Mouse (Mus musculus) thymus, postnatal 14 days (tissue): ENCODE measurements around the gene Crlf3.
"Not testable (repeated sequence)": the region's sequence is repeated elsewhere in the genome, so short reads cannot be mapped to it uniquely, and the experiment has no call there.

Source experiments
- DNase-seq: peaks from one replicate; pipeline ENCODE4 v3.0.0; 2021

The Crlf3 gene

GRCm38 (mm10) chr11:80066373-80066772, 14.4 kb downstream of the Crlf3 start:
- peak; percentile 47 for DNase-seq

GRCm38 (mm10) chr11:80062159-80062558, 18.6 kb downstream of the Crlf3 start:
- no peak for DNase-seq

GRCm38 (mm10) chr11:80056141-80056540, 24.6 kb downstream of the Crlf3 start:
- DNase-seq = no peak

GRCm38 (mm10) chr11:80054659-80055058, 26.1 kb downstream of the Crlf3 start:
- DNase-seq = no peak

- no peak for DNase-seq
Measured at GRCm38 (mm10) chr11:80053171-80053570, 27.6 kb downstream of the Crlf3 start.

- no peak for DNase-seq
Measured at GRCm38 (mm10) chr11:80052456-80052855, 28.3 kb downstream of the Crlf3 start.

GRCm38 (mm10) chr11:80050088-80050487, 30.7 kb downstream of the Crlf3 start:
- no peak for DNase-seq

- no peak for DNase-seq
Measured at GRCm38 (mm10) chr11:80046856-80047255, 33.9 kb downstream of the Crlf3 start.

GRCm38 (mm10) chr11:80043419-80043817, 37.4 kb downstream of the Crlf3 start:
- no peak for DNase-seq

- DNase-seq = peak; percentile 63
Measured at GRCm38 (mm10) chr11:80042615-80043418, 38.0 kb downstream of the Crlf3 start.

- no peak for DNase-seq
Measured at GRCm38 (mm10) chr11:80037495-80037894, 43.3 kb downstream of the Crlf3 start.

GRCm38 (mm10) chr11:80021306-80021705, 59.5 kb downstream of the Crlf3 start:
- DNase-seq = no peak

GRCm38 (mm10) chr11:80019792-80020191, 61.0 kb downstream of the Crlf3 start:
- DNase-seq = no peak

- not testable (repeated sequence) for DNase-seq
Measured at GRCm38 (mm10) chr11:80016533-80016932, 64.3 kb downstream of the Crlf3 start.
